Mouse (Mus musculus) midbrain, embryonic 10.5 days (tissue): ENCODE data around the gene Etnk2. TPM values are rescaled to one million over a fixed set of nuclear protein-coding genes. Genes with fewer than 3 reads are reported as not detected.

Experiments used
- DNase-seq: peaks from one replicate; pipeline ENCODE4 v3.0.0-alpha.2; 2017; ENCODE audit warnings: low spot score
- H3K27ac ChIP-seq: fragments of 300-500 bp; sonication (generic); replicated peaks from 2 replicates; pipeline ENCODE4 v1.5.1; 2016; ENCODE audit warnings: mild to moderate bottlenecking
- H3K27me3 ChIP-seq: fragments of 300-500 bp; sonication (generic); 2 replicates; pipeline ENCODE4 v1.6.1; 2016; ENCODE audit warnings: low read depth, mild to moderate bottlenecking; ENCODE audit not compliant: poor library complexity, severe bottlenecking
- H3K36me3 ChIP-seq: fragments of 300-500 bp; sonication (generic); 2 replicates; pipeline ENCODE4 v1.6.1; 2016; ENCODE audit warnings: mild to moderate bottlenecking, moderate library complexity
- H3K4me1 ChIP-seq: fragments of 300-500 bp; sonication (generic); 2 replicates; pipeline ENCODE4 v1.6.1; 2016
- H3K4me3 ChIP-seq: fragments of 300-500 bp; sonication (generic); 2 replicates; pipeline ENCODE4 v1.5.1; 2016; ENCODE audit warnings: mild to moderate bottlenecking, moderate library complexity
- H3K9me3 ChIP-seq: fragments of 300-500 bp; sonication (generic); replicated peaks from 2 replicates; pipeline ENCODE4 v1.6.1; 2016; ENCODE audit warnings: mild to moderate bottlenecking
- WGBS: fragments of 180-500 bp; shearing (Covaris S2); methylation state at CpG from one replicate; pipeline ENCODE4 v1.1.7; 2016; 5-methylcytosine and 5-hydroxymethylcytosine counted together
- polyA plus RNA-seq: library from polyadenylated mRNA; unstranded; fragments of >200 nt; fragmentation: Nextera tagmentation; extraction: Ambion mirVana; gene quantifications from 2 replicates; pipeline ENCODE4 v1.2.1, GENCODE M21; 2016

Etnk2 gene
- polyA plus RNA-seq, 1 experiment from 2014 or later, result 3.9 TPM

GRCm38 (mm10) chr1:133412941-133413340 is 49.6 kb downstream of the Etnk2 start:
- H3K4me1 ChIP-seq, result peaks cover 100% of the 10 kb centered on the region
- WGBS, result 81% methylated on average over 9 of the region's 9 CpGs

GRCm38 (mm10) chr1:133415086-133415485 is 51.7 kb downstream of the Etnk2 start:
- Histone ChIP-seq H3K9me3 (no peaks in the 10 kb centered on the region), H3K4me3 (no peak overlapping the region), H3K4me1 (peaks cover 100% of the 10 kb centered on the region), H3K27ac (peak overlapping the region; percentile 71), H3K36me3 (peaks cover 18% of the 10 kb centered on the region), H3K27me3 (no peaks in the 10 kb centered on the region)
- DNase-seq, result peak; percentile 15
- 56% methylated on average over 7 of the region's 7 CpGs for WGBS

More at GRCm38 (mm10) chr1:133412941-133413340, 49.6 kb downstream of the Etnk2 start:
- Histone ChIP-seq H3K9me3 (no peaks in the 10 kb centered on the region), H3K36me3 (peaks cover 23% of the 10 kb centered on the region), H3K27ac (peak overlapping the region; percentile 84), H3K4me3 (no peak overlapping the region), H3K27me3 (no peaks in the 10 kb centered on the region)
- DNase-seq, result no peak

GRCm38 (mm10) chr1:133415505-133415904 is 52.1 kb downstream of the Etnk2 start:
- DNase-seq, result peak; percentile 13
- Histone ChIP-seq H3K9me3 (no peaks in the 10 kb centered on the region), H3K4me3 (no peak overlapping the region), H3K36me3 (peaks cover 14% of the 10 kb centered on the region), H3K4me1 (peaks cover 100% of the 10 kb centered on the region), H3K27ac (peak overlapping the region; percentile 71), H3K27me3 (no peaks in the 10 kb centered on the region)
- WGBS, result 68% methylated on average over 6 of the region's 6 CpGs

GRCm38 (mm10) chr1:133416472-133416871 is 53.1 kb downstream of the Etnk2 start:
- peaks cover 14% of the 10 kb centered on the region for H3K36me3 ChIP-seq
- peaks cover 100% of the 10 kb centered on the region for H3K4me1 ChIP-seq
- WGBS, result 93% methylated on average over 7 of the region's 7 CpGs
- H3K4me3 ChIP-seq, result no peak overlapping the region
- H3K9me3 ChIP-seq, result no peaks in the 10 kb centered on the region
- peak overlapping the region; percentile 89; the same call in 1 of the 2 replicates for H3K27ac ChIP-seq
- no peaks in the 10 kb centered on the region for H3K27me3 ChIP-seq
- DNase-seq, result no peak

- peaks cover 100% of the 10 kb centered on the region for H3K4me1 ChIP-seq
- 79% methylated on average over 3 of the region's 3 CpGs for WGBS
These were observed 53.7 kb downstream of the Etnk2 start for GRCm38 (mm10) chr1:133417113-133417512.

GRCm38 (mm10) chr1:133417539-133417938 is 54.2 kb downstream of the Etnk2 start:
- Histone ChIP-seq H3K4me3 (0 out of 2 replicates have a peak overlapping the region, but pooled peaks have one; percentile 52), H3K36me3 (peaks cover 14% of the 10 kb centered on the region), H3K27me3 (no peaks in the 10 kb centered on the region), H3K4me1 (peaks cover 100% of the 10 kb centered on the region), H3K27ac (peak overlapping the region; percentile 89), H3K9me3 (no peaks in the 10 kb centered on the region)
- no peak for DNase-seq
- 90% methylated on average over 1 of the region's 1 CpGs for WGBS

More at GRCm38 (mm10) chr1:133417113-133417512, 53.7 kb downstream of the Etnk2 start:
- no peaks in the 10 kb centered on the region for H3K9me3 ChIP-seq
- peak overlapping the region; percentile 89 for H3K27ac ChIP-seq
- H3K4me3 ChIP-seq, result no peak overlapping the region
- DNase-seq, result no peak
- peaks cover 14% of the 10 kb centered on the region for H3K36me3 ChIP-seq
- no peaks in the 10 kb centered on the region for H3K27me3 ChIP-seq

GRCm38 (mm10) chr1:133418164-133418800 is 54.9 kb downstream of the Etnk2 start:
- Histone ChIP-seq H3K36me3 (peaks cover 14% of the 10 kb centered on the region), H3K9me3 (no peaks in the 10 kb centered on the region), H3K4me3 (peak overlapping the region; percentile 52), H3K4me1 (peaks cover 96% of the 10 kb centered on the region), H3K27me3 (no peaks in the 10 kb centered on the region), H3K27ac (peak overlapping the region; percentile 89)
- 10% methylated on average over 28 of the region's 28 CpGs for WGBS
- peak; percentile 32 for DNase-seq

- whole genome bisulfite sequencing, result 77% methylated on average over 3 of the region's 3 CpGs
- Histone ChIP-seq H3K4me3 (0 out of 2 replicates have a peak overlapping the region, but pooled peaks have one; percentile 52), H3K36me3 (peaks cover 14% of the 10 kb centered on the region), H3K27ac (peak overlapping the region; percentile 89; the same call in 1 of the 2 replicates), H3K4me1 (peaks cover 86% of the 10 kb centered on the region), H3K27me3 (no peaks in the 10 kb centered on the region), H3K9me3 (no peaks in the 10 kb centered on the region)
- no peak for DNase-seq
These were observed 55.9 kb downstream of the Etnk2 start for GRCm38 (mm10) chr1:133419178-133419834.

GRCm38 (mm10) chr1:133420491-133420890 is 57.1 kb downstream of the Etnk2 start:
- Histone ChIP-seq H3K4me3 (peak overlapping the region; percentile 95), H3K27me3 (no peaks in the 10 kb centered on the region; the same call in 1 of the 2 replicates), H3K27ac (peak overlapping the region; percentile 61; the same call in 1 of the 2 replicates), H3K4me1 (peaks cover 80% of the 10 kb centered on the region), H3K36me3 (peaks cover 14% of the 10 kb centered on the region), H3K9me3 (no peaks in the 10 kb centered on the region)
- no peak for DNase-seq
- 76% methylated on average over 3 of the region's 3 CpGs for WGBS

- Histone ChIP-seq H3K36me3 (peaks cover 11% of the 10 kb centered on the region), H3K4me3 (peak overlapping the region; percentile 95), H3K9me3 (no peaks in the 10 kb centered on the region), H3K27ac (peak overlapping the region; percentile 61), H3K27me3 (no peaks in the 10 kb centered on the region; the same call in none of the 2 replicates), H3K4me1 (peaks cover 75% of the 10 kb centered on the region)
- no peak for DNase-seq
- 36% methylated on average over 2 of the region's 2 CpGs for WGBS
These were observed 57.7 kb downstream of the Etnk2 start for GRCm38 (mm10) chr1:133421061-133421460.

- Histone ChIP-seq H3K9me3 (no peaks in the 10 kb centered on the region), H3K36me3 (peaks cover under 1% of the 10 kb centered on the region; the same call in 1 of the 2 replicates), H3K27ac (peak overlapping the region; percentile 95), H3K4me3 (peak overlapping the region; percentile 95), H3K4me1 (peaks cover 65% of the 10 kb centered on the region), H3K27me3 (no peaks in the 10 kb centered on the region; the same call in none of the 2 replicates)
- DNase-seq, result no peak
- WGBS, result 37% methylated on average over 16 of the region's 16 CpGs
These were observed 58.7 kb downstream of the Etnk2 start for GRCm38 (mm10) chr1:133421975-133422570.

- Histone ChIP-seq H3K27me3 (no peaks in the 10 kb centered on the region; the same call in none of the 2 replicates), H3K9me3 (no peaks in the 10 kb centered on the region), H3K27ac (peak overlapping the region; percentile 95), H3K4me3 (peak overlapping the region; percentile 95), H3K4me1 (peaks cover 58% of the 10 kb centered on the region), H3K36me3 (no peaks in the 10 kb centered on the region)
- DNase-seq, result peak; percentile 72
- WGBS, result under 1% methylated on average over 29 of the region's 29 CpGs
These were observed 59.3 kb downstream of the Etnk2 start for GRCm38 (mm10) chr1:133422615-133423161.
